Mouse (Mus musculus) gastrocnemius, postnatal 10 days (tissue): Measurements from ENCODE around the gene Wnt9b. TPM values are rescaled to one million over a fixed set of nuclear protein-coding genes. Genes with fewer than 3 reads are reported as not detected.

Experiments used
- DNase-seq: peaks from one replicate; pipeline ENCODE4 v3.0.0; 2021; ENCODE audit warnings: mixed read lengths
- total RNA-seq, 2 experiments: library from RNA; stranded (reverse); gene quantifications; 2 replicates each; pipeline ENCODE4 v1.2.3; 2021

The Wnt9b gene
- total RNA-seq, 2 experiments from 2014 or later, result 0.05 TPM; not detected in 1

DNA sequence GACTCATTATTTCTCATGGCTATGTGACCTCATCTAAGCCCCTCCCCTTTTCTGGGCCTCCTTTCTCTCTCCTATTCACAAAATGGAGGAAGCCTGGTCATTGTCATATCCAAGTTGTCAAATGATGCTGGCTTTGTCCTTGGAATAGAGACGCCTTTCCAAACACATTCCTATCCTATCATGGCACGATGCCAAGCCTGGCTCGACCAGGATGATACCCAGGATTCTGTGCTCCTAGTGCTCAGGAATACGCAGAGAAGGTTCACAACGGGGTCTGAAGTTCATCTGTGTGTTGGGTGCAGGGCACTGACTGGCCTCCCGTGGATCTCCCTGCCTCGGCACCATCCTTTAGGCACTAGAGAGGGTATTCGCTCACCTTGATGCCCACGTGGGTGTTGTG, 18.0 kb downstream of the Wnt9b start:
- DNase-seq, result no peak

DNA sequence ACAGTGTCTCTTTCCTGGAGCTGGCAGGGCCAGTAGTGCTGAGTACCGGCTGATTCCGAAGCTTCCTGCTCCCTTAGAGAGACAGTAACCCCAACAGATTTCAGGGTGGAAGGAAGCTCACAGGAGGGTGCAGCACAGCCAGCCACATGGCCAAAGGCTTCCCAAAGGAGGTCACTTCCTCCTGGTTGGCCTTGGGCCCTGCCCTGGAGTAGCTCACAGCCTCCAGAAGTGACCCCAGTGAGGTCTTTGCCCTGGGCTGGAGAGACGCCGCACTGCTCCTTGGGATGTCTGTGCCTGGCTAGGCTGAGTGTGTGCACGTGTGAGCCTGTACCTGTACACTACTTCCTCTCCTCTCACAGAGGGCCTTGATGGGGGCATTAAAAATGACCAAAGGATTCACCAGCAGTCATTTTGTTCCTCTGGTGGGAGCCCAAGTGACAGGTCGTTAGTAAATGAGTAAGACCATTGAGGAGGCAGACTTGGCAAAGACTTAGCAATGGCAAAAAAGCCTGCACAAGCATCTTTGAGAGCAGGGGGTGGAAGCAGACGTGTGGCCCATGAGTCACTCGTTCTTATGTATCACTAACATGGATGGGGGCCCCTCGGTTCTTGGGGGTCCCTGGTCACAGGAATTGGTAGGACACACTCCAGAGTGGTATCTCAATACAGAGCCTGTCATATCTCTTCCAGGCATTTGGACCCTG, 20.2 kb downstream of the Wnt9b start:
- DNase-seq, result no peak

DNA sequence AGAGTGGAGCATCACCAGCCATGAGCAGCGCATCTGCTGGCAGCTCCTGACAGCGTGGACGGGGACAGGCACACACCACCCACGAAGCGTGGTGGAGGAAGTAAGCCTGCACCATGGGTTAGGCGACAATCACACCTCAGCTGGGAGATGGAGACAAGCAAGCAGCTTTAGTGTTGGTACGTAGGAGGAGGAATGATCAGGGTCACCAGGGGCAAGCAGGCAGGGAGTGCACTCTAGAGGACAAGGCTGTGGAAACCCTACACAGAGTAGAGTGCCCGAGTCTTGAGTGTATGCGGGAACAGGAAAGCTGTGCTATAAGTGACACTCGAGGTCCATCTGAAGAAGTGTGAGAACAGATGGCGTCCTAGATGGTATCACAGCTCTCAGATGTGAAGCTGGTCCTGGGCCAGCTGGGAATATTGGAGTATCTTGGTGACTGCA, 25.3 kb downstream of the Wnt9b start:
- no peak for DNase-seq

DNA sequence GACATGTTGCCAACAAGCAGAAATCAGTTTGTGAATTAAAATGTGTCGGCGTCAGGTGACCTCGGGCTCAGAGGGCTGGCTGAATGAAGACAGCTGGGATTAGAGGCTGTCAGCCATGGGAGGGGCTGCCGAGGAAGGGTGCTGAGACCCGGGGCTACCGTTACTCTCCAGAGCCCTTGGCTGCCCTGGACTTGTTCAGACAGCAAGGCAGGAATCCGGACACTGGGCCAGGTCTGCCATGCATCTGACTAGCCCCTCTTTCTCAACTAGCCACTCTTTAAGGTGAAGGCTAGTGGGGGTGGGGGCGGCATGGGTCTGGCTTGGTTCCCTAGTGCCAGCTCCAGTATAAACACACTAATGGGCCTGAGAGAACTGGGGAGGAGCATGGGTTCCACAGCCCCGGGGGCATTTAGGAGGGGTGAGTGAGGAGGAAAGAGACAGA, 27.6 kb downstream of the Wnt9b start:
- DNase-seq, result no peak

DNA sequence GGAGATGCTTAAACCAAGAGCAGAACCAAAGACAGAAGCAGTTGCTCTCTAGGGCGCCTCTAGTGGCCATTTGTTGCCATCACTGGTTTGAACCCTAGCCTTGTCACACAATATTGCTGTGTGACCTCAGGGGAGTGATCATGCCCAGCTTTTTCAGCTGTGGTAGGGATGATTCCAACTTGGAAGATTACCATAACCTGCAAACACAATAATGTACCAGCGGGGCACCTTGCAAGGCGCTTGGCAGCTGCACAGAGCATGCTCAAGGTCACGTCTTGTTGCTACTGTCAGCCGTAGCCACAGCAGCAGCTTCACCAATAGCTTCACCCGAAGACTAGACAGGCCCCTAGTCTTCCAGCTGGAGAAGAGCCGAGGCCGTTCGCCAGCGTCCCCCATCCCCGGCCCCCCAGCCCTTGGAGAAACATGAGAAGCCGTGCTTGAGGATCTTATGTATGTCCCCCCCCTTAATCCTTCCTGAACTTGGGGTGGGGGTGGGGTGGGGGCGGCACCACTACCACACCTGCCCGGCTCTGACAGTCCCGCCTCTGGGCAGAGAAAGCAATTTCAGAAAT, 28.1 kb downstream of the Wnt9b start:
- no peak for DNase-seq

DNA sequence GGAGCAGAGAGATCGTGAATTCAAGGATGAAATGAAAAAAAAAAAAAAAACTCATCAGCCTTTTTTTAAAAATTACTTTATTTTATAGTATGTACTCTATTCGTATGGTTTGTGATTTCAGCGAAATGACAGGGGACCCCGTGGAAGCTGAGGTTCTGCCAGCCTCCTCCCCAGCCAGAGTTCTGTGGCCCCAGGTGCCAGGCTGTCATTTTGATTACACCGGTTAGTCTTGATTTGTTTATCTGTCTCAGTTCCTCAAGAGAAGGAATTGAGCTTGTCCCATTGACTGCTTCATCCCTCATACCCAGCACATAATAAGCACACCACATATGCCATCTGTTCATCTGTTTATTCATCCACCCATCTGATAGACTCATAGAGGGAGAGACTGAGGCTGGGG, 30.2 kb downstream of the Wnt9b start:
- DNase-seq, result no peak

DNA sequence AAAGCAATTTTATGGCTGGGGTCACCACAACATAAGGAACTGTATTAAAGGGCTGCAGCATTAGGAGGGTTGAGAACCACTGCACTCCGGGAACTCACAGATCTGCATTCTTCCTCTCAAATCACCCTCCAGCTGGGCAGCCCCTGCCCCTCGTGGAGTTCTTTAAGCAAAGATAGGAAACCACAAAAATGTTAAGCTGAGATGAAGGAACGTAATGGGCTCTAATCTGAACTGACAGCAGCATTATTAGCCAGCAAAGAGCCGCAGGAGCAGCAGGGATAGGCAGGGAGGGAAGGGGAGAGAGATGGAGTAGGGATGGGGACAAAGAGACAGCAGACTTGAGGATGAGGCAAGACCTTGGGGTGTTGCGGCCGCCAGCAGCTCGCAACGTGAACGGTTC, 32.6 kb downstream of the Wnt9b start:
- DNase-seq, result no peak

DNA sequence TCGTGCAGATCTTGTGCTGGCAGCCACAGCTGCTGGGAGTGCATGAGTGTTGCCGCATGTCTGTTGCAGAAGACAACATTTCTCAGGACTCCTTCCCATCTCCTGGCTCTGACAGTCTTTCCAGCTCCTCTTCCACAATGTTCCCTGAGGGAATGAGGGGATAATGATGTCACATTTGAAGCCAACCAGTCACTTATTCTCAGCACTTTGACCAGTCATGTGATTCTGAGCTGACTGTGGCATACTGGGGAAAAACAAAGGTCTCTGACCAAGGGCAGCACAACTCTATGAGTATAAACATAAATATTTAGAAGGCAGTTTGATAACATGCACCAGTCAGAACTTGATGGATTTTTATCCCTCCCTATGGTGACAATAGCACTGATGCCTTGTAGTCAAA, 35.5 kb downstream of the Wnt9b start:
- DNase-seq, result no peak

DNA sequence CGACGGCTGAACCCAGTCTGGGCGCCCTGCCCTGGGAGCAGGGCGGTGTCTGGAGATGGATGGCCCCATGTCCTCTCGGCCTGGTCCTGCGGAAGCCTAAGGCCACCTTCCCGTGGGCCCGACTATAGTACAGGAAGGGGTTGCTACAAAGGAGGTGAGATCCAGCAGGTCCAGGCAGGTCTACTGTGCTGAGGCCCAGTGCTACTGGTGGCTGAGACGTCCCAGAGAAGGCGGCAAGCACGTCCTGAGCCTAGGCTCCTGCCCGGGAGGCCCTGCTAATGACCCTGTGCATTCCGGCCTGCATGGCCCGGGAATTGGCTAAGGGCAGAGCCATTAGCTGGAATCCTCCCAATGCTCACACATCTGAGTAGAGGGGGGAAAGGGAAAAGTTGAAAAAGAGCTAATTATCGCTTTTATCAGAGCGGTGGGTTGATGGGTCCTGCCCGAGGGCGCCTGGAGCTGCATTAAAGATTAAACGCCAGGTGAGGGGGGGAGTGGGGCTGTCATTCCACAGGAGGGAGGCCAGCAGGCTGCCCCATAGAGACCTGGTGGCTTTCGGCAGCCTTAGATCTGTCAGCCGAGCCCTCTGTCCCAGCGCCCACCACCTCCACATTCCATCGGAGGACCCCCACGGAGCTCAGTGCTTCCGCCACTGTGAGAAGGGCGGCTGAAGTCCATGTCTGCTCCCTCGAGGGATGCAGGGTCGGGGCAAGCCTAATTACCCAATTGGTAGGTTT, 37.6 kb downstream of the Wnt9b start:
- DNase-seq, result no peak

DNA sequence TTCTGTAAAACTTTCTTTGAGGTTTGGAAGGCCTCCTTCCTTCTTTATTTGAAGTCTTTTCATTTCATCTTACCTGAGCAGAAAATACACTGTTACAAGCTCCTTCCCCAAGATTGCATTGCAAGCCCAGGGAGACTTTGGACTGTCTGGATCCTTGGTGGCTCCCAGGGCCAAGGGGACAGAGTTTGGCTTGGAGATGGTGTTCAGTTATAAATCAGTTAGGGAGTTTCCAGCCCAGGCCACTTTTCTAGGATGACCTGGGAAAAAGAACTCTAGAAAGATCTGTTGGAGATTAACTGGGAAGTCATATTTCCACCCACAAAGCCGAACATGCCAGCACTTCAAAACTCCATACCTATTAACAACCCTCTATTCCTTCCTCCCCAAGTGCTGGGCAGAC, 39.6 kb downstream of the Wnt9b start:
- no peak for DNase-seq

DNA sequence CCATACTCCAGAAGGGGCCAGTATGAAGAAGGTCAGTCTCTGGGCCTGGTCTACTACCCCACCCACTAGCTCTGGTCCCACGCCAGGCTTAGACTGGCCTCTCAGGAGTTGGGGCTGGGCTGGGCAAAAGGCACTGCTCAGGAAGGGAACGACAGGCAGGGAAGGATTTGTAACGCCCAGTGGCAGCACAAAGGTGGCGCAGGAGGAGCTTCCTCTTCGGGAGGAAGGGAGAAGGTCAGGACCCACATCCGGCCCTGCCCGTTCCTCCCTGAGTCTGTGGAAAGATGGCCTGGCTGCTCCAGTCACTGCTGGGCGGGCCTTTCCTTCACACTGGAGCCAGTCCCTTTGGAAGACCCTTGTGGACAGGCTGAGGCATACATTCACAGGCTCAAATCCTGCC, 42.6 kb downstream of the Wnt9b start:
- no peak for DNase-seq

DNA sequence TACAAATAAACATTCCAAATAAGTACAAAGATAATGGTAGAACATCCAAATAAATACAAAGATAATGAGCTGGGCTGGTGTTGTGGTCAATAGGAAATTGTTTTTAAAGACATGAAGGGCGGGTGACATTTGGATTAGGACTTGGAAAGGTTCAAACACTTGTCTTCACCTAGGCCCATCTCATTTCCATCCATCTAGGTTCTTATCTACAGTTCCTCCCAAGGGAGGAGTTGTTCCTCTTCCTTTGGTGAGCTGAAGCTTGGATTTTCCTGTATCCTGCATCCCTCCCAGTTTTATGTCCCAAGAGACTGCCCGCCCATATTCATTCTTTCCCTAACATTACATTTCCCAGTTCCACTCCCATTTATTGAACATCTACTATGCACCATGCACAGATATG, 51.4 kb downstream of the Wnt9b start:
- DNase-seq, result no peak

DNA sequence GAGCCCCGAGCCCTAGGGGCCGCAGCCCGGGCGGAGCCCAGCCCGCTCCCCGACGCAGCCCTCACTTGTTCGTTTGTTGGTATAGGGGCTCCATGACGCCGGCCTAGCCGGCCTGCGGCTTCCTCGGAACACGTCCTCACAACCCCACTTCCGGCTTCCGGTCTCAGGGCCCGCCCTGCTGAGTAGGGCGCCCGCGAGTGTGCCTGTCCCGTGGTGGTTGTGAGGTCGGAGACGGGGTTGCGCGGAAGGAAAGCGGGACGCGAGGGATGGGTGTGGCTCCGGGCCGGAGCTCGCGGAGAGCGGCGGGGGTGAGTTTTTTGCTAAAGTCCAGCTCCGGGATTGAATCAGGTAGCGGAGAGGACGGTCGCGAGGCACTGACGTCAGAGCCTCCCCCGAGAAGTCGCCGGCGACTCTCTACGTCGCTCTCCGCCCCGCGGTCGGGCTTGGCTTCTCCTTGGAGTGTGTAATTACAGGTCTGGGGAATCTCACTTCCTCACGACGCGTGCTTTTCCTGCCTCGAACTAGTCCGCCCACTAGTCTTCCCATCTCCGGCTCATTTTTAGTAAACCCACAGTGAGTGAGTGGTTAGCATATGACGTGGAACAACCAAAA, 52.0 kb downstream of the Wnt9b start, which contains the start of gene Gosr2:
TSS of gene Gosr2 (minus strand) at position 334 of the 612 bp plus-strand sequence.
- peak; percentile 86 for DNase-seq

DNA sequence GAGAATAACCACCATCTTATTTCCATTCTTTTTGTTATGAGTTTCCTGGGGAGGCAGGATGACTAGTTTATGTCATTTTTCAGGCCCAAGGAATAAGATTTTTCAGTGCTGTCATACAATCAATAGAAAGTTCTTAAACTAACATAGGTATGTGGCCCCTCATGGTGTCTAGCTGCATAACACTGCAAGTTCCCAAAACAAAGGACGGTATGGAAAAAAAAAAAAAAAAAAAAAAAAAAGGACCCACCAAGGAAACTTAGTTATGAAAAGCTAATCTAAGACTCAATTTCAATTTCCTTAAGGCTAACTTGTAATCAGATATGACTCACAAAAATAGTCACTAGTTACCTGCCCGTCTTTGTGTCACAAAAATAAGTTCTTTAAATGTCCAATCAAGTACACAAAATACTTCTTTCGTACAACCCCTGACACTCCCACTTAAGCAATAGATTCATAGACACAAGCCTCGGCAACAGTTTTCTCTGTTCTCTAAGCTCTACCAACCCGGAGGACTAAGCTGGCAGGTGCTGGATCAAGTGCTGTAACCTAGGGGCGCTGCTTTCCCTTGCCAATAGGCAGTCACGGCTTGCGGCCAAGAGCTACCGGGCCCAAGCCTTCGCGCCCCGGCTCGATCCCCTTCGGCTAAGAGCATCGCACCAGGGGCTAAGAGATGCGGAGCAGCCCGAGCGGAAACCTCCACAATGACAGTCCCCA, 52.6 kb downstream of the Wnt9b start:
- DNase-seq, result no peak

DNA sequence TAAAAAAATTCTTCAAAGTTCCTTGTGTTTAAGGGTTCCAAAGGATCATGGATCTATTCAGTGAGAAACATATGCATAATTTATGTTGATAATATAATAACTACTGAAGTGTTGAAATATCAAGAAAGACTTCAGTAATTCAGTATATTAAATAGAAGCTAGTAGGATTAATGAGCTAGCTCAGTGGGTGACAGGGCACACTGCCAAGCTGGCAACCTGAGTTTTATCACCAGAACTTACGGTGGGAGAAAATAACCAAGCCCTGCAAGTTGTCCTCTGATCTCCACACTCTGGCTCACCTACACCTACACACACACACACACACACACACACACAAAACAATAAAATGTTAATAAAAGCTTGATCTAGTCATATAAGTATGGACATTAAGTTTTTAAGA, 56.4 kb downstream of the Wnt9b start:
- DNase-seq, result no peak

DNA sequence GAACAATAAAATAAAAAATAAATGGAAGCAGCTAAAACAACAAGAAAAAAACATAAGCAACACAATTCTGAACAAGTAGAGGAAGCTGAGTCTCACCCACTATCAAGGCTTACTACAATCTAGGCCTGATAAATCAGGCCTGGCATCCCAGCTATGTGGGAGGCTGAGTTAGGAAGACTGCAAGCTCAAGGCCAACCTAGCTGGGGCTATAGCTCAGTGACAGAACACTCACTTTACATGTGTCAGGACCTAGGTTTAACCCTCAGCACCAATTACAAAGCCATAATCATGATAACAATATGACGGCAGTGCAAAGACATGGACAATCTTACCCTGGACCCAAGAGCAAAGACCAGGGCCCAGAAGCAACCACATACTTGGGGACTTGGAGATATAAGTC, 58.6 kb downstream of the Wnt9b start:
- DNase-seq, result no peak

DNA sequence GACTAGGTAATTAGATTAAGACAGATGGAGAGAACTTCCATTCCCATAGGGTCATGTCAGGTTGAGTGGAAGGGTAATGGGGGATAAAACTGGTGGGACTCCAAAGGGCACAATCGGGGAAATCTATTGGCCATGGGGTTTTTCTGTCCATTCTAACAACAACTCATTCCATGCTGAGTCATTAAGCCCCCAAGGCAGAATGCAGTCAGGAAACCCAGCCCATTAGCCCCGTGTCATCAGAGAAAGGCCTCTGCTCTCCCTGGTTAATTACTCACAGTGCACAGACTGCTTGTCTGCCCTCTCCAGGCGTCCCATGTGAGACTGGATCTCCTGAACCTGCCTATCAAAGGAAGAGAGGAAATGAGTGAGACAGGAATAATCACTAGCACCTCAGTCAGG, 60.6 kb downstream of the Wnt9b start:
- no peak for DNase-seq

DNA sequence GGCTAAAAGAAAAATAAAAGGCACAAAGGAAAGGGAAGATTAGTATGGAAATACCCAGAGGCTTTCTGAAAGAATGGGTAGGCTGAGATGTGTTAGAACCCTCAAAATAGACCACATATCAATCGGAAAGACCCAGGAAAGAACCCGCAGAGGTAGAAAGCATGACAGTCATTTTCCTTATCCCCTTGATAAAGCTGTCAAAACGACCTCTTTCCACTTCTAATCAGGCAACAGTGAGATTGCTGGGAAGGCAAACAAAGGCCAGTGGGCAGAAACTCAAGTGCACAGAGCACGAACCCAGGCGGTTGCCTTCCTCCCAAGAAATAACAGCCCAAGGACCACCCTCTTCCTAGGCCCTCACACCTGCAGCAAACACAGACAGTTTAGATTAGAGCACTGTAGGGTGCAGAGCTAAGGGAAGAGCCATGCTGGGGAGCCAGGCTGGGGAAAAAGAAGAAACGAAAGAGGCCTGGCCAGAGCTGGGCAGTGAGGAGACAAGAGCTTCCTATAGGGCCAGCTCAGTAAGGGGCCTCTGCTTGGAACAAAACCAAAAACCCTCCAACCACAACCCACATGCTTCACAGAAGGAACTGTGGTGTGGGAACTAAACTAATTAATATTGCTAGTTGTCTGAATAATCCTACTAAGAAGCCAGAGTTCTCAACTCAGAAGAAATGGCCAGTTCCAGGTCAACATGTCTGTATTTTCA, 61.2 kb downstream of the Wnt9b start:
- DNase-seq, result no peak

DNA sequence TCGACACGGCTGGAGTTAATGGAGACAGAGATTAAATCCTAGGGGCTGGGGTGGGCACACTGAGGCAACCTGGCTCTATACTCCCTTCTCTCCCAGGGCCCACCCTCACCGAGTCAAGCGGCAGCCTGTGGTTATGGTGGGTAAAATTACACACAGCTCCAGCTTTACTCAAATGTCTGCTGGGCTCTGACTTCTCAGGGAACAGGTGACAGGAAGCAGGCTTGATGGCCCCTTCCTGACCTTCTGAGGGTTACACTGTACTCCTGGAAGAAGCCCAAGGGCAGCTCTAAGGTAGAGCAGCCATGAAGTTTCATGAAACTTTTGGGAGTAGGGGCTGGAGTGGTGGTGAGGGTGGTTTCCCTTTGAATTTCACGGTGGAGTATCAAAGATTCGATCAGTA, 62.9 kb downstream of the Wnt9b start:
- no peak for DNase-seq

DNA sequence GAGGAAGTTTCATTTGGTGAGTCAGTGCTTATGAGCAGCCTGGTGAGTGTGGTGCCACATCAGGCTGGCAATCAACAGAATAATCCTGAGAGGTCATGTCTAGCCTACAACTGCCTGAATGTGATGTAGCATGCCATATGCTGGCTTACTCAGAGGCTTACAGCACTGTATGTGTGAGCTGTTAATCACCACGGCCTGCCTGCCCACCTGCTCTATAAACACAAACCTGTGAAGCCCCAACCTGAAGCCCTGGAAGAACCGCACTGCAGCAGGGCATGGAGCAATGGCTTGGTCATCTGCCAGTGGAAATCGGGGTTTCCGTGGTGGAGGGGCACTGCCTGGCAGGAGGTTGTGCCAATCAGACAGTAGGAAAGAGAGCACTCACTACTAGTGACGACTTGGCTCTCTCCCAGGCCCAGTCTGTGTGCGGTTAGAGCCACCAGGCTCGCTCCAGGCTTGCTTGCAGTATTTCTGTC, 64.3 kb downstream of the Wnt9b start:
- no peak for DNase-seq

DNA sequence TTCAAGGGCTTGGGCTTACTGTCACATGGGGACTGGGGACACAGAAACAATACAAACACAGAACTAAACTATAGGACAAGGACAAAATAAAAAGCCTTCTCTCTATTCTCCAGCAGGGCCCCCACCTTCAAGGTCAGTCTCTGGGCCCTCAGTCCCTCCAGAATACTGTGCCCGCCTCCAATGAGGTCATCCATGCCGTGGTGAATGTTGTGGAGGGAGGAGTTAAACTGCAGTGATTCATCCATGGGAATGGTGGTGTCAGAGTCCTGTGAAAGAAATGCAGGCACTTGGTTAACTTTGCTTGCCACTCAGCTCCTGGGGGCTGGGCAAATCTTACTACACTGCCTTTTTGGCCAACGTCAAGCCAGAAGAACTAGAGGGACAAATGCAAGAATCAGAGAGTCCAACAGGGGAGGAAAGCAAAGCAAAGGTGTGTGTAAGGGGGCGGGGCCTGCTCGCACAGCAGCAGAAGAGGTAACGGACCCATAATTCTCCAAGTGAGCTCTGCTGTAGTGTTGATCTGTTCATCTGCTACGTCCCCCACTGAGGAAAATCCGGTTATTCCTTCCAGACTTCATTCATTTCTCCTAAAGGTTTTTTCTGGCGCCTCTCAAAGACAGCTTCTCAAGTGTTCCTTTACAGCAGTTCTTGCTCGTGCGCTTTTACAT, 65.8 kb downstream of the Wnt9b start:
- no peak for DNase-seq
